Mouse (Mus musculus) hindbrain, embryonic 15.5 days (tissue): ENCODE results near the gene Spag7. TPM values are rescaled to one million over a fixed set of nuclear protein-coding genes. Genes with fewer than 3 reads are reported as not detected.

Experiments
- microRNA-seq: library from miRNA; unstranded; fragments of <30 nt; microRNA quantifications from one replicate; pipeline ENCODE4, GENCODE M21; 2016
- polyA plus RNA-seq: library from polyadenylated mRNA; unstranded; fragments of >200 nt; fragmentation: Nextera tagmentation; extraction: Ambion mirVana; gene quantifications from 2 replicates; pipeline ENCODE4 v1.2.1, GENCODE M21; 2015

Gene Spag7
- polyA plus RNA-seq, 1 experiment from 2014 or later: 164 TPM

Small RNA genes lying within 50 kb of the gene (microRNA-seq; reads per million reads assigned to microRNA genes)
- not detected for gene Mir6925

Other genes with a start within 250 kb of the Spag7 start
- gene Arrb2, start 236.8 kb downstream of the Spag7 start, polyA plus RNA-seq: 50.3 and 57.5 TPM in 2 replicates
- gene Med11, start 217.5 kb downstream of the Spag7 start, polyA plus RNA-seq: 45.6 and 49.2 TPM in 2 replicates
- gene Zmynd15, start 210.0 kb downstream of the Spag7 start, polyA plus RNA-seq: 0.77 and 0.90 TPM in 2 replicates
- 5.2 and 6.1 TPM in 2 replicates for gene Cxcl16, start 209.4 kb downstream of the Spag7 start, polyA plus RNA-seq
- 3.4 and 4.0 TPM in 2 replicates for gene Tm4sf5, start 164.2 kb downstream of the Spag7 start, polyA plus RNA-seq
- gene Vmo1, start 154.8 kb downstream of the Spag7 start, polyA plus RNA-seq: 0.42 TPM in 1 of 2 replicates, not detected in the other
- gene Gltpd2, start 150.2 kb downstream of the Spag7 start, polyA plus RNA-seq: 0.21 and 0.26 TPM in 2 replicates
- gene Psmb6, start 144.0 kb downstream of the Spag7 start, polyA plus RNA-seq: 763 and 792 TPM in 2 replicates
- not detected in 2 replicates for gene Gm40193, start 136.5 kb downstream of the Spag7 start, polyA plus RNA-seq
- gene Pld2, start 129.4 kb downstream of the Spag7 start, polyA plus RNA-seq: 17.3 and 20.4 TPM in 2 replicates
- gene Mink1, start 106.5 kb downstream of the Spag7 start, polyA plus RNA-seq: 18.1 and 20.5 TPM in 2 replicates
- gene 4930544D05Rik, start 53.6 kb downstream of the Spag7 start, polyA plus RNA-seq: not detected in 2 replicates
- 0.24 and 0.51 TPM in 2 replicates for gene Chrne, start 50.2 kb downstream of the Spag7 start, polyA plus RNA-seq
- 0.24 and 0.38 TPM in 2 replicates for gene Gp1ba, start 30.3 kb downstream of the Spag7 start, polyA plus RNA-seq
- gene Rnf167, start 22.2 kb downstream of the Spag7 start, polyA plus RNA-seq: 94.8 and 109 TPM in 2 replicates
- 167 and 176 TPM in 2 replicates for gene Slc25a11, start 21.9 kb downstream of the Spag7 start, polyA plus RNA-seq
- 722 and 792 TPM in 2 replicates for gene Pfn1, start 14.8 kb downstream of the Spag7 start, polyA plus RNA-seq
- gene Eno3, start 12.2 kb downstream of the Spag7 start, polyA plus RNA-seq: 6.7 and 8.7 TPM in 2 replicates
- 23.4 and 27.5 TPM in 2 replicates for gene Camta2, start 18.7 kb upstream of the Spag7 start, polyA plus RNA-seq
- gene Inca1, start 30.7 kb upstream of the Spag7 start, polyA plus RNA-seq: 1.8 and 1.9 TPM in 2 replicates
- 1.7 and 1.9 TPM in 2 replicates for gene Kif1c, start 31.1 kb upstream of the Spag7 start, polyA plus RNA-seq
- 15.8 and 16.1 TPM in 2 replicates for gene Zfp3, start 94.8 kb upstream of the Spag7 start, polyA plus RNA-seq
- gene Scimp, start 143.2 kb upstream of the Spag7 start, polyA plus RNA-seq: 0.39 TPM in 1 of 2 replicates, not detected in the other
- gene Rabep1, start 175.4 kb upstream of the Spag7 start, polyA plus RNA-seq: 85.5 and 88.9 TPM in 2 replicates